Mouse (Mus musculus) heart, postnatal 14 days (tissue): ENCODE measurements at regions not wholly inside any gene's neighbourhood (a gene's known extent, or its start where the extent isn't known, plus 50 kb on each side); places are given as distances from the start of the nearest gene placed in this dataset.

ENCODE experiments used
- DNase-seq, 2 experiments: peaks; one replicate each; pipeline ENCODE4 v3.0.0; 2021 to 2022
- intact Hi-C: fragments of 180-260 bp; cut with DNase I; formaldehyde crosslinking; loops from one replicate; pipeline ENCODE4 v1.15.1; 2025

- peak; percentile 42 to 45 for DNase-seq
- intact Hi-C loops = loop anchor here (5.0 kb wide), 4 partner anchors 38 to 112 kb away; partner anchors contain the start of gene Plekhg1
Observed at GRCm38 (mm10) chr10:3630763-3631223, 90.8 kb downstream of the Iyd start.

- DNase-seq = peak; percentile 58 to 66
- intact Hi-C loops = loop anchor here (5.0 kb wide), 4 partner anchors 42 to 108 kb away; partner anchors contain the start of gene Plekhg1
Observed at GRCm38 (mm10) chr10:3633871-3634496, 93.9 kb downstream of the Iyd start.

- DNase-seq = no peak
- intact Hi-C loops = no loop called here
Observed at GRCm38 (mm10) chr10:3644111-3644510, 96.1 kb upstream of the Plekhg1 start.

GRCm38 (mm10) chr10:3645030-3645429 lies 95.1 kb upstream of the Plekhg1 start:
- intact Hi-C loops = loop anchor here (5.0 kb wide), 2 partner anchors 52 to 92 kb away; no protein-coding TSS in a partner anchor
- no peak for DNase-seq

DNA sequence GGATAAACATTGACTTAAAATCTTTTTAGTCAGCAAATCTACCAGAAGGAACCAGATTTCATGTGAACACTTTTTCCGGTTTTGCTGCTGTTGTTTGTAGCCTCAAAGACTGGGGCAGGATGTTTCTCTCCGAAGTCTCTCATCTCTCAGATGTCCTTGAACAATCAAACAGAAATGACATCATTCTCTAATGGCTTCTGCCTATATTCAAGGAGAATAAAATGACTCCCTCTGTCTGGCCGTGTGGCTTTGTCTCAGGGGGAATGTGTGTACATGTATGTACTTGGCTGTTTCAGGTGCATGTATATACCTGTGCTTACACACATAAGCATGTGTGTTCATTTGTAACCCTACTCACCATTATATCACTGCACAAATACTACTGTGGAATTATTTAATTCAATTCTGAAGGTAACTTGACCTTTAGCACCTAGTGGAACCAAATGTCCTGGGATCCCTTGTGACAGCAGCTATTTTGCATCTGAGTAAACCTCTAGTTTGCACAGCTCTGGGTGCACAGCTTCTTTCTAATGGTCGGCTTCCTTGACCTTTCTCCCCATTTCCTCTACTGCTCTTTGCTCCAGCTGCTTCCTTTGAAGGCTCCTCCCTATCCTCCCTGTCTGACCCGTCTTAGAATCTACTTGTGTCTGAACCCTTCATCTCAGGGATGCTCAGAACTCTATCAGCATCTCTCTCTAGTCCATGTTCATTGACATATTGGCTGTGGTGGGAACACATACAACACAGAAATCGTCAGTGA lies 93.8 kb upstream of the Plekhg1 start:
- intact Hi-C loops = loop anchor here (5.0 kb wide), 2 partner anchors 51 to 91 kb away; no protein-coding TSS in a partner anchor

GRCm38 (mm10) chr10:3647811-3648731 lies 92.1 kb upstream of the Plekhg1 start:
- intact Hi-C loops = loop anchor here (5.0 kb wide), 2 partner anchors 49 to 89 kb away; no protein-coding TSS in a partner anchor

More for the DNA sequence above, 93.8 kb upstream of the Plekhg1 start:
- DNase-seq = no peak

GRCm38 (mm10) chr10:3649983-3650382 lies 90.2 kb upstream of the Plekhg1 start:
- DNase-seq = no peak
- intact Hi-C loops = loop anchor here (5.0 kb wide), 2 partner anchors 47 to 87 kb away; no protein-coding TSS in a partner anchor

More at GRCm38 (mm10) chr10:3647811-3648731, 92.1 kb upstream of the Plekhg1 start:
- no peak for DNase-seq

DNA sequence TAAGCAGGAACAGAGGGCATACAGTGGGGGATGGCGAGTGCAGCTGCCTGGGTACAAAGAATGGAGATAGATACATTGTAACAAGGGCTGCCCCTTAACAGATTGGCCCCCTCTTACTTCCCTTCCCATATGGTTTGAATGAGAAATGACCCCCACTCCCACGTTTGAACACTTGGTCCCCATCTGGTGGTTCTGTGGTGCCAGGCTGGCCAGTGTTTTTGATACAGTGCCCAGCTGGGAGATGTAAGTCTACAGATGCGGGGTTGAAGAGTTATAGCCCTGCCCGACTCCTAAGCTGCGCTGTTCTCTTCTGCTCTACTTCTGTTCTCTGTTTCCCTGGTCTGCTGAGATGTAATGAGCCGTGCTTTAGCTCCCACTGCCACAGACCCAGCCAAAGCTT lies 89.6 kb upstream of the Plekhg1 start:
- no peak for DNase-seq
- intact Hi-C loops = no loop called here

DNA sequence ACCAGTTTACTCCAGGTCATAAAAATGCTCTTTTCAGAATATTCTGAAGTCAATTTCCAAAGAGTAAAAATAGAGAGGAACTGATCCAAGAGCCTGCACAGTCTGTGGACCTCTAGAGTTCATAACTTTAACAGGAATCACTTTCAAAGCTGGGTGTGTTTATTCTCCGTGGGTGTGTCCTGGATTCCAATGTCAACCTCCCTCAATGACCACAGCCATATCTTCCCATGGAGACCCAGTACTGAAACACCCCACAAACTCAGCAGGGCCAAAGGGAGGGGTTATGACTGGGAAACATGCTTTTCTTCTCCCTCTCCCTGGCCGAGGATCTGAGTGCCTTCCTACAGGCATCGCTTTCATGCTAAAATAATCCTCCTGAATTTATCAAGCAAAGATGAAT lies 87.6 kb upstream of the Plekhg1 start:
- intact Hi-C loops = no loop called here
- DNase-seq = no peak

GRCm38 (mm10) chr10:3656081-3656480 lies 84.1 kb upstream of the Plekhg1 start:
- intact Hi-C loops = no loop called here
- DNase-seq = no peak

- intact Hi-C loops = no loop called here
- no peak for DNase-seq
Observed at GRCm38 (mm10) chr10:3662156-3662555, 78.0 kb upstream of the Plekhg1 start.

DNA sequence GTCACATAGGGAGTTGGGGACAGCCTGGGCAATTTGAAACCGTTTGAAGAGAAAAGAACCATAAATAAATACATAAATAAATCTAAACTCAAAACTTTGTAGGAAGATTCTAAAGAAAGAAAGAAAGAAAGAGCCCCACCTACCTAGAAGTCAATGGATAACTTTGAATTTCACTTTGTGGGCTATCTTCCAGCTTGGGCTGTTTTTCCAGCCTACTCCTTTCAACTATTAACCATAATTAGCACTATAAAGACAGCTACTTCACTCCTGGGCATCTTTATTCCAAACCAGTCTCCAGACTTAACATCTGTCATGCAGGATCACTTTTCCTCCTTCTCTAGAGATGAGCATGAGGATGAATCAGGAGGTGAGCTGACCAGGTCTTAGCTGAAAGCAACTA lies 77.6 kb upstream of the Plekhg1 start:
- no peak for DNase-seq
- intact Hi-C loops = no loop called here

DNA sequence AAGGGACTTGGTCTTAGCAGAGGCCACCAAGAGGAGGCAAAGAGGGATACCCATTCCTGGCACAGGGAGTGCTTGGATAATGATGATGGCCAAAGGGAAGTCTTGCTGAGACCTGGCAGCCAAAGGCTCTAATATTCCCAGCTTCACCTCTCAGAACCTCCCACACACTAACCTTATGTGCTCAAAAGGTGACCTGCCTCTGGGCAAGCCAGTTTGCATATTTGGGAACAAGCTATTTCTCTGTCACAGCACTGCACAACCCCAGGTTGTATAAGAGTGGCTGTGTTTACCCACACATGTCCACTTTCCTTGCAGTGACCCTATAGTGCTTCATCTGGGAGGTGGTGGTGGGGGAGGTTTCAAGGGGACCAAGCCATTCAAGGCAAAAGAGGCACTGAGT lies 76.9 kb upstream of the Plekhg1 start:
- no peak for DNase-seq
- intact Hi-C loops = no loop called here

- intact Hi-C loops = no loop called here
- DNase-seq = peak; percentile 16 to 23
Observed at GRCm38 (mm10) chr10:3684481-3684880, 55.7 kb upstream of the Plekhg1 start.
